ENCODE assay signal across 8 mouse cellular contexts in genomic region chr16:46022189-46022928, GRCm38 (mm10). TPM values are rescaled to one million over a fixed set of nuclear protein-coding genes. Genes with fewer than 3 reads are reported as not detected.
DNase-seq lines count a peak whose midpoint lies in the region; ATAC-seq and TF ChIP-seq lines count a peak whose summit lies in the region.

No protein-coding gene starts in this region.

- H3K4me1 ChIP-seq in CH12.LX (ENCODE audit: control insufficient read depth in 1 of 2, insufficient read depth in 2 of 2): peaks cover 0 to 7% of the 10 kb centered on the region in 2 experiments; a peak in 2 of 4 replicates
- H3K4me1 ChIP-seq in embryonic facial prominence, embryonic 12.5 days: no peaks in the 10 kb centered on the region
- no peaks in the 10 kb centered on the region for H3K4me1 ChIP-seq in heart, embryonic 11.5 days (ENCODE audit: control insufficient read depth, insufficient read depth, low read length)
- no peaks in the 10 kb centered on the region for H3K4me1 ChIP-seq in kidney, postnatal 0 days (replicated peaks; ENCODE audit: insufficient read depth, low read length)
- no peaks in the 10 kb centered on the region for H3K4me1 ChIP-seq in liver, postnatal 0 days (ENCODE audit: insufficient read depth)
- no peaks in the 10 kb centered on the region for H3K4me1 ChIP-seq in neural tube, embryonic 13.5 days (replicated peaks)

- in situ Hi-C loops in CH12.LX (cut with MboI; ENCODE audit: low pct_ligation_motif_present, low pct_unique_long_range_greater_than_20kb, low sequenced_read_pairs): no loop called here

- WGBS in embryonic facial prominence, embryonic 12.5 days: 50% methylated on average over 5 of the region's 5 CpGs
- WGBS in heart, embryonic 11.5 days (ENCODE audit: insufficient replicate concordance): 43% methylated on average over 5 of the region's 5 CpGs
- WGBS in kidney, postnatal 0 days: 47% methylated on average over 5 of the region's 5 CpGs
- 30% methylated on average over 5 of the region's 5 CpGs for WGBS in liver, postnatal 0 days (ENCODE audit: insufficient replicate concordance)
- 42% methylated on average over 5 of the region's 5 CpGs for WGBS in neural tube, embryonic 13.5 days

- peak; percentile 77 for DNase-seq in CH12.LX (ENCODE audit: extremely low read depth)
- peak; percentile 59 for DNase-seq in adrenal gland, postnatal 14 days
- DNase-seq in kidney, postnatal 0 days (ENCODE audit: low spot score): peak; percentile 90
- peak; percentile 39 for DNase-seq in liver, postnatal 0 days
- peak; percentile 48 to 56 for DNase-seq in thymus, postnatal 36 days

- H3K9ac ChIP-seq in CH12.LX (ENCODE audit: insufficient read depth, low read depth): no peak overlapping the region
- no peak overlapping the region for H3K9ac ChIP-seq in embryonic facial prominence, embryonic 12.5 days
- H3K9ac ChIP-seq in heart, embryonic 11.5 days (ENCODE audit: low read depth, low read length): no peak overlapping the region
- no peak overlapping the region for H3K9ac ChIP-seq in kidney, postnatal 0 days (ENCODE audit: low read depth, low read length)
- H3K9ac ChIP-seq in liver, postnatal 0 days (replicated peaks): no peak overlapping the region
- H3K9ac ChIP-seq in neural tube, embryonic 13.5 days: no peak overlapping the region

- peak; percentile 63 to 95; a peak in 3 of 4 replicates for TF ChIP-seq CTCF in CH12.LX (conservative IDR thresholded peaks at IDR 0.05 in 1 of 2, IDR thresholded peaks at IDR 0.05 in 1 of 2; ENCODE audit: low read depth in 2 of 2, low read length in 2 of 2)
- TF ChIP-seq CTCF in kidney, postnatal 0 days (IDR thresholded peaks at IDR 0.05; ENCODE audit: low read depth): peak; percentile 91
- TF ChIP-seq CTCF in liver, postnatal 0 days (IDR thresholded peaks at IDR 0.05; ENCODE audit: low read depth): peak; percentile 88

- no peak overlapping the region for H3K27ac ChIP-seq in CH12.LX (ENCODE audit: insufficient read depth, low read depth)
- H3K27ac ChIP-seq in embryonic facial prominence, embryonic 12.5 days: no peak overlapping the region
- no peak overlapping the region for H3K27ac ChIP-seq in heart, embryonic 11.5 days (ENCODE audit: low read depth, low read length)
- peak overlapping the region; percentile 27; the same call in 1 of the 2 replicates for H3K27ac ChIP-seq in kidney, postnatal 0 days
- no peak overlapping the region for H3K27ac ChIP-seq in liver, postnatal 0 days (ENCODE audit: low read depth)
- no peak overlapping the region for H3K27ac ChIP-seq in neural tube, embryonic 13.5 days (replicated peaks)

- no peaks in the 10 kb centered on the region for H3K27me3 ChIP-seq in CH12.LX (replicated peaks)
- no peaks in the 10 kb centered on the region for H3K27me3 ChIP-seq in embryonic facial prominence, embryonic 12.5 days
- H3K27me3 ChIP-seq in heart, embryonic 11.5 days (ENCODE audit: control insufficient read depth, insufficient read depth, low read length): no peaks in the 10 kb centered on the region
- no peaks in the 10 kb centered on the region for H3K27me3 ChIP-seq in kidney, postnatal 0 days (ENCODE audit: insufficient read depth, low read length)
- H3K27me3 ChIP-seq in liver, postnatal 0 days (ENCODE audit: insufficient read depth, low read length): no peaks in the 10 kb centered on the region
- no peaks in the 10 kb centered on the region for H3K27me3 ChIP-seq in neural tube, embryonic 13.5 days

- dilution Hi-C loops in CH12.LX (cut with MboI; ENCODE audit: extremely low pct_ligation_motif_present, extremely low pct_unique_long_range_greater_than_20kb, low sequenced_read_pairs): no loop called here

- no peak overlapping the region for H3K4me3 ChIP-seq in CH12.LX (replicated peaks in 1 of 3; ENCODE audit: low read depth in 2 of 3, low read length in 2 of 3, poor library complexity in 1 of 3)
- no peak overlapping the region for H3K4me3 ChIP-seq in embryonic facial prominence, embryonic 12.5 days
- H3K4me3 ChIP-seq in heart, embryonic 11.5 days (ENCODE audit: low read depth, low read length): no peak overlapping the region
- no peak overlapping the region for H3K4me3 ChIP-seq in kidney, postnatal 0 days (replicated peaks; ENCODE audit: low read depth, low read length)
- no peak overlapping the region for H3K4me3 ChIP-seq in liver, postnatal 0 days (ENCODE audit: low read depth, low read length)
- no peak overlapping the region for H3K4me3 ChIP-seq in neural tube, embryonic 13.5 days

- peak; percentile 49; the same call in 1 of the 2 replicates for ATAC-seq in embryonic facial prominence, embryonic 12.5 days (ENCODE audit: insufficient number of reproducible peaks, insufficient read depth, low FRiP score, low TSS enrichment)
- ATAC-seq in heart, embryonic 11.5 days (replicated peaks; ENCODE audit: insufficient number of reproducible peaks, low FRiP score, low TSS enrichment): peak; percentile 31; the same call in 1 of the 2 replicates
- ATAC-seq in kidney, postnatal 0 days (replicated peaks; ENCODE audit: low FRiP score, low read depth): peak; percentile 80
- peak; percentile 63 for ATAC-seq in liver, postnatal 0 days
- peak; percentile 90 for ATAC-seq in neural tube, embryonic 13.5 days (ENCODE audit: low read depth)

- no peak overlapping the region; the same call in 1 of the 2 replicates for H3K4me2 ChIP-seq in CH12.LX (ENCODE audit: insufficient read depth, low read depth, poor library complexity, severe bottlenecking)
- H3K4me2 ChIP-seq in embryonic facial prominence, embryonic 12.5 days (replicated peaks): no peak overlapping the region
- no peak overlapping the region for H3K4me2 ChIP-seq in heart, embryonic 11.5 days
- no peak overlapping the region for H3K4me2 ChIP-seq in kidney, postnatal 0 days (ENCODE audit: low read length)
- H3K4me2 ChIP-seq in liver, postnatal 0 days (ENCODE audit: low read depth, low read length): no peak overlapping the region
- H3K4me2 ChIP-seq in neural tube, embryonic 13.5 days: no peak overlapping the region

- peak; percentile 93 for TF ChIP-seq RAD21 in CH12.LX (IDR thresholded peaks at IDR 0.05; ENCODE audit: low read depth, low read length)

- TF ChIP-seq POLR2A in CH12.LX (IDR thresholded peaks at IDR 0.05; ENCODE audit: low read depth, low read length): no peak

- H3K79me2 ChIP-seq in CH12.LX (replicated peaks; ENCODE audit: control insufficient read depth, extremely low read depth, insufficient read depth, poor library complexity, severe bottlenecking): no peaks in the 10 kb centered on the region

- TF ChIP-seq EP300 in CH12.LX (IDR thresholded peaks at IDR 0.05; ENCODE audit: low read length): no peak
- TF ChIP-seq EP300 in liver, postnatal 0 days (IDR thresholded peaks at IDR 0.05; ENCODE audit: low read depth): no peak

- no peaks in the 10 kb centered on the region for H3K36me3 ChIP-seq in CH12.LX (replicated peaks in 1 of 2; ENCODE audit: control insufficient read depth in 1 of 2, insufficient read depth in 1 of 2, low read length in 1 of 2)
- no peaks in the 10 kb centered on the region for H3K36me3 ChIP-seq in embryonic facial prominence, embryonic 12.5 days
- H3K36me3 ChIP-seq in heart, embryonic 11.5 days (ENCODE audit: control insufficient read depth, insufficient read depth, low read length): no peaks in the 10 kb centered on the region
- H3K36me3 ChIP-seq in kidney, postnatal 0 days (ENCODE audit: insufficient read depth, low read length): no peaks in the 10 kb centered on the region
- no peaks in the 10 kb centered on the region for H3K36me3 ChIP-seq in liver, postnatal 0 days (replicated peaks; ENCODE audit: insufficient read depth, low read length)
- no peaks in the 10 kb centered on the region for H3K36me3 ChIP-seq in neural tube, embryonic 13.5 days

- H3K9me3 ChIP-seq in CH12.LX (replicated peaks; ENCODE audit: low read length): no peaks in the 10 kb centered on the region
- no peaks in the 10 kb centered on the region for H3K9me3 ChIP-seq in embryonic facial prominence, embryonic 12.5 days
- no peaks in the 10 kb centered on the region for H3K9me3 ChIP-seq in heart, embryonic 11.5 days (replicated peaks; ENCODE audit: control insufficient read depth, low read length)
- no peaks in the 10 kb centered on the region for H3K9me3 ChIP-seq in kidney, postnatal 0 days (replicated peaks; ENCODE audit: low read length)
- H3K9me3 ChIP-seq in liver, postnatal 0 days (ENCODE audit: low read length): no peaks in the 10 kb centered on the region
- no peaks in the 10 kb centered on the region for H3K9me3 ChIP-seq in neural tube, embryonic 13.5 days

TF ChIP-seq in CH12.LX, 34 proteins besides CTCF, POLR2A, EP300 and RAD21:
- TF ChIP-seq ZNF384 (IDR thresholded peaks at IDR 0.05; ENCODE audit: low read depth, low read length): peak; percentile 63
- TF ChIP-seq UBTF (IDR thresholded peaks at IDR 0.05; ENCODE audit: low read depth, low read length): no peak
- TF ChIP-seq SMC3 (IDR thresholded peaks at IDR 0.05; ENCODE audit: low read depth, low read length): peak; percentile 90
- peak; percentile 31; the same call in 1 of the 2 replicates for TF ChIP-seq ZC3H11A (IDR thresholded peaks at IDR 0.05; ENCODE audit: low read depth, low read length)

RNA-seq across cellular contexts. Expression of gene Plcxd2, which starts 12.3 kb away (rescaled TPM):
- total RNA-seq in CH12.LX (2012; rRNA removed): not detected in 2 replicates
- not detected in 2 replicates for total RNA-seq in CH12.LX (2014; rRNA removed)
- not detected in 2 replicates for polyA plus RNA-seq in CH12.LX (2012; ENCODE audit: insufficient read length, low read depth)
- total RNA-seq in adrenal gland, postnatal 14 days (2021): 1.2 and 3.5 TPM in 2 replicates
- polyA plus RNA-seq in embryonic facial prominence, embryonic 12.5 days (2016; fragmentation: Nextera tagmentation; extraction: Ambion mirVana): 1.9 and 3.0 TPM in 2 replicates
- 0.49 and 0.83 TPM in 2 replicates for polyA plus RNA-seq in heart, embryonic 11.5 days (2014; fragmentation: Nextera tagmentation; extraction: Ambion mirVana)
- 0.93 and 1.0 TPM in 2 replicates for polyA plus RNA-seq in kidney, postnatal 0 days (2015; fragmentation: Nextera tagmentation; extraction: Ambion mirVana)
- 5.8 and 6.6 TPM in 2 replicates for polyA plus RNA-seq in liver, postnatal 0 days (2015; fragmentation: Nextera tagmentation; extraction: Ambion mirVana)
- polyA plus RNA-seq in neural tube, embryonic 13.5 days (2015; fragmentation: Nextera tagmentation; extraction: Ambion mirVana): 9.0 and 9.4 TPM in 2 replicates

Comparison
In these comparisons a context has a peak if more than half of its experiments do, and no peak if none do; other contexts are left out.
1. DNase-seq: peak in every context shown above with its lines; median percentile 90 in kidney, postnatal 0 days; 77 in CH12.LX; 59 in adrenal gland, postnatal 14 days; 52 in thymus, postnatal 36 days; 39 in liver, postnatal 0 days.
2. ATAC-seq: peak in every context shown above with its lines; median percentile 90 in neural tube, embryonic 13.5 days; 80 in kidney, postnatal 0 days; 63 in liver, postnatal 0 days; 49 in embryonic facial prominence, embryonic 12.5 days; 31 in heart, embryonic 11.5 days.